Mouse (Mus musculus) heart, adult 2 months (tissue): ENCODE results near the gene Mob2.

Source experiments
- CTCF ChIP-seq: fragments of 200-600 bp; IDR thresholded peaks from 2 replicates; pipeline ENCODE4 v1.8.1; 2022; ENCODE audit warnings: antibody characterized with exemption, mild to moderate bottlenecking, moderate library complexity
- EP300 ChIP-seq: fragments of 200-500 bp; IDR thresholded peaks from 2 replicates; pipeline ENCODE4 v1.6.1; 2011; ENCODE audit warnings: low read depth, low read length, control low read depth; ENCODE audit not compliant: insufficient read depth
- POLR2A ChIP-seq: fragments of 200-500 bp; IDR thresholded peaks from 2 replicates; pipeline ENCODE4 v1.6.1; 2011; ENCODE audit warnings: mild to moderate bottlenecking, low read depth, low read length, control low read depth; ENCODE audit not compliant: insufficient read depth

DNA sequence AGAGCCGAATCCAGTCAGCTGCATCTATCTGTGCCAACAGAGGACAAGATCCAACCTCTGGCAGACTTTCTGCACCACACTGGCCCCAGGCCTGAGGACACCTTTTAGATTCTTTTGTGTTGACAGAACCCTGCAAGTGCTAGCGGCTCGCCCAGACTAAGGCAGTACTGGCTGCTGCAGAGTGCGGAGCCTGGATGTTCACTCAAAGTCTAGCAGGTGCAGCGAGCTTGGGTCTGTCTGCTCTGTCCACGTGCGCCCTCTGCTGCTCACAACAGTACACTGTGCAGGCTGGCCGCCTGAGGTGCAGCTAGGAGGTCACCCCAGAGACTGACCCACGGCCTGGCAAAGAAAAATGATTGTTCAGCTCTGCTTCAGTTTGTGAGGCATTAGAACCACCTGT, 36.9 kb upstream of the Mob2 start:
- TF ChIP-seq CTCF (no peak; the same call in none of the 2 replicates), EP300 (peak; percentile 94), POLR2A (no peak)
